Mouse (Mus musculus): ENCODE results near the gene Olfr342. TPM values are rescaled to one million over a fixed set of nuclear protein-coding genes. Genes with fewer than 3 reads are reported as not detected.

Gene Olfr342
- polyA plus RNA-seq (2012; rRNA removed) = not detected in 2 replicates

GRCm38 (mm10) chr2:36524698-36525097 lies at the start of gene Olfr342:
Gene Olfr342 (plus strand): TSS chr2:36524998.

DNA sequence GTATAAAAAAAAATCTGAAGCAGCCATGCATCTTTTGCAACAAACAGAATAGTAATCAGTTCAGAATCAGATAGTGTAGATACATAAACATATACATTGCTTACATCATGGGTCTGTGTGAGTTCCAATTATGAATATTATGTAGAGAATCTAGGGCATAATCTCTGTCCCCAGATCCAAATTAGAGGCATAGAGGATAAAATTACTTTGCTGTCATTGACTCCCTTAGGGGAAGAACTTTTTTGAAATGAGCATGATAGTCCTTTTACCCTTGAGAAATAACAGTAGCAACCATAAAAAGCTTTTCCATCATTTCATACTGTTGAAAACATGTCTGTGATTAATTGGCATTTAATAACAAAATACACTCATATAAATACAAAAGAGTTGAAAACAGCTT lies 42.4 kb upstream of the Olfr342 start, which contains the start of gene Olfr341:
Olfr341 (minus strand) TSS at position 101 of the 400 bp plus-strand sequence.

DNA sequence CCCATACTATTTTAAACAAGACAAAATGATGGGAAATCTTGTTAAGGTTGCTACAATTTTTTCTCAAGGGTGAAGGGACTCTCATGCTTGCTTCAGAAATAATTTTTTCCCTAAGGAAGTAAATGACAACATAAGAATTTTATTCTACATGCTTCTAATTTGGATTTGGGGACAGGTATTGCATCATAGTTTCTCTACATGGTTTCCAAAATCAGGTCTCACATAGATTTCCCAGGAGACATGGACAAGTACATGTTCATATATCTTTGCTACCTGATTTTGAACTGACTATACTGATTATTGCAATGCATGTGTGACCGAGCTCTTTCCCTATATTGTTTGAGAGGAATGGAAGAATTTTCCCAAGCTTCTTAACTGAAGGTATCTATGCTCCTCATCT lies 41.6 kb downstream of the Olfr342 start, which contains the start of gene Olfr344:
Olfr344 (plus strand) TSS at position 301 of the 400 bp plus-strand sequence.

Other genes starting within 250 kb of the Olfr342 start
- gene Olfr338, start 151.5 kb upstream of the Olfr342 start, polyA plus RNA-seq (2012; rRNA removed) = not detected in 2 replicates
- gene Olfr339, start 106.1 kb upstream of the Olfr342 start, polyA plus RNA-seq (2012; rRNA removed) = not detected in 2 replicates
- not detected in 2 replicates for gene Olfr340, start 72.4 kb upstream of the Olfr342 start, polyA plus RNA-seq (2012; rRNA removed)
- gene Olfr341, start 42.5 kb upstream of the Olfr342 start, polyA plus RNA-seq (2012; rRNA removed) = not detected in 2 replicates
- gene Olfr344, start 41.7 kb downstream of the Olfr342 start, polyA plus RNA-seq (2012; rRNA removed) = not detected in 2 replicates
- gene Olfr345, start 115.0 kb downstream of the Olfr342 start, polyA plus RNA-seq (2012; rRNA removed) = not detected in 2 replicates
- gene Olfr346, start 160.8 kb downstream of the Olfr342 start, polyA plus RNA-seq (2012; rRNA removed) = not detected in 2 replicates
- gene Olfr347, start 206.9 kb downstream of the Olfr342 start, polyA plus RNA-seq (2012; rRNA removed) = not detected in 2 replicates